Comparison of ENCODE assay signal across 20 mouse cellular contexts in the genomic region with DNA sequence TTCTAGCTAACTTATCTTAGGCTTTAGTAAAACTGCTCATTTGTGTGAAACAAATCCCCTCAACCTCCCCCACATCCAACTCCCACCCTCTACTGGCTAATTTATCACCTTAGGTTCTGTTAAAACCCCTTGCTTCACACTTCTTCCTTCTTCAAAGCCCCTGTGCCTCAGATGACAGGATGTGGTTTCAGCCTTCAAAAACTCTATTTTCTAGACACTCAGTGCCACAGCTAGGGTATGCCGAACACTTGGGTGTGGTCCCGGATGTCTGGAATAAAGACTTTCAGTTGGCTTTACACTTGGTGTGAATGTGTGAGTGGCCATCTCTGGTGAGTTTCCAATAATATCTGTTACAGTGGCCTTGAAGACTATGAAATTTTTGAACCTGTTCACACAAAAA. TPM values are rescaled to one million over a fixed set of nuclear protein-coding genes. Genes with fewer than 3 reads are reported as not detected.
DNase-seq lines count a peak whose midpoint lies in the region; ATAC-seq lines count a peak whose summit lies in the region.
"Had no signal": no experiment of that assay in that cellular context is flagged by ENCODE, and none has a peak within 500 bp of the region (broad histone marks: within the 10 kb centered on the region; RNA-seq: fewer than 3 reads in every experiment).

No protein-coding gene starts in this region.

- no peaks in the 10 kb centered on the region for H3K36me3 ChIP-seq in splenic B cell, adult 2 months (ENCODE audit: control insufficient read depth, insufficient read depth, low read length, poor library complexity, severe bottlenecking)

- peak; percentile 93 for ATAC-seq in CD4-positive, CD25-positive, alpha-beta regulatory T cell, adult 4 months
- peak; percentile 57 for ATAC-seq in megakaryocyte, adult 5-6 weeks (ENCODE audit: poor library complexity, severe bottlenecking)
- ATAC-seq: intestine, postnatal 0 days had no signal

- no peaks in the 10 kb centered on the region for H3K27me3 ChIP-seq in splenic B cell, adult 2 months (ENCODE audit: control insufficient read depth, insufficient read depth, low read length, poor library complexity, severe bottlenecking)

- DNase-seq in 416B (ENCODE audit: low read depth), result peak; percentile 38
- DNase-seq in splenic B cell, adult 2 months (ENCODE audit: low read depth, low spot score), result peak; percentile 71
- no peak for DNase-seq in frontal cortex, postnatal 10 days (ENCODE audit: low spot score in 2 of 2)
- DNase-seq in urinary bladder, adult 2 months (ENCODE audit: low spot score), result no peak
- DNase-seq in kidney, adult 11 months, result no peak
- no peak for DNase-seq in heart, postnatal 25 days (ENCODE audit: low spot score)
- DNase-seq: cerebellum, adult 11-12 months; embryo, embryonic 11 days; heart, postnatal 4 days; right cerebral cortex, postnatal 14 days had no signal

- intact Hi-C loops in heart, postnatal 25 days (cut with DNase I), result no loop called here

RNA-seq across cellular contexts. Expression of a gene that starts 4.8 kb away (rescaled TPM):
- polyA plus RNA-seq in CD4-positive, CD25-positive, alpha-beta regulatory T cell, adult 4 months (2017; shearing (Covaris generic)), result 10 to 100 TPM in 1 of 2 experiments, 1 to 10 TPM in 1; 7.2 to 11.2 TPM
- total RNA-seq in megakaryocyte, adult 5-6 weeks (2015), result 9,861 and 10,026 TPM in 2 replicates
- 3,107 and 3,295 TPM in 2 replicates for total RNA-seq in megakaryocyte, adult 5-6 weeks (2017)
- 5.1 and 7.1 TPM in 2 replicates for polyA plus RNA-seq in urinary bladder, adult 2 months (2012; rRNA removed)
- 1 to 10 TPM; 8.8 to 9.7 TPM for total RNA-seq in heart, postnatal 25 days (2021)
- total RNA-seq: midbrain, postnatal 0 days had no signal

RNA-seq across cellular contexts. Expression of a gene that starts 38.5 kb away (rescaled TPM):
- polyA plus RNA-seq in CD4-positive, CD25-positive, alpha-beta regulatory T cell, adult 4 months (2017; shearing (Covaris generic)), result not detected
- total RNA-seq in megakaryocyte, adult 5-6 weeks (2015), result 146 and 232 TPM in 2 replicates
- total RNA-seq in megakaryocyte, adult 5-6 weeks (2017), result 79.2 and 81.9 TPM in 2 replicates
- polyA plus RNA-seq in urinary bladder, adult 2 months (2012; rRNA removed), result not detected in 2 replicates
- not detected for total RNA-seq in heart, postnatal 25 days (2021)
- total RNA-seq: heart, adult 2 months; midbrain, postnatal 0 days had no signal
- polyA plus RNA-seq: erythroblast, embryonic 14.5 days; frontal cortex, adult 2 months; heart, adult 2 months; large intestine, adult 2 months; lung, embryonic 16.5 days; midbrain, postnatal 0 days; stomach, postnatal 0 days had no signal

Comparison
In these comparisons a context has a peak if more than half of its experiments do, and no peak if none do; other contexts are left out.
1. DNase-seq: peak in 416B (single experiment) and splenic B cell, adult 2 months (single experiment); none in frontal cortex, postnatal 10 days (0 of 2), urinary bladder, adult 2 months (single experiment), kidney, adult 11 months (single experiment) and heart, postnatal 25 days (single experiment).
2. RNA of a gene that starts 4.8 kb away (total RNA-seq): 3,107 to 10,026 TPM in megakaryocyte, adult 5-6 weeks; 8.8 to 9.7 TPM in heart, postnatal 25 days; every median in the first group is over 100 times any median in the second.
3. RNA of a gene that starts 38.5 kb away (total RNA-seq): 79.2 to 232 TPM in megakaryocyte, adult 5-6 weeks; not detected in heart, postnatal 25 days; every median in the first group is over 10 times any median in the second.